Mouse (Mus musculus) CD4-positive, CD25-positive, alpha-beta regulatory T cell (primary cell): ENCODE results near the gene Gm14632. TPM values are rescaled to one million over a fixed set of nuclear protein-coding genes. Genes with fewer than 3 reads are reported as not detected.

Source experiments
- polyA plus RNA-seq: library from polyadenylated mRNA; unstranded; fragments of 100-300 nt; shearing (Covaris generic); gene quantifications from one replicate; pipeline ENCODE4 v1.2.1, GENCODE M21; 2017

The Gm14632 gene
- polyA plus RNA-seq = not detected

GRCm38 (mm10) chrX:30329472-30329871 is at the start of gene Gm14632:
TSS of gene Gm14632 (plus strand) at chrX:30329772.

